ENCODE assay signal across 22 mouse cellular contexts in genomic region chr7:25125716-25126281, GRCm38 (mm10). TPM values are rescaled to one million over a fixed set of nuclear protein-coding genes. Genes with fewer than 3 reads are reported as not detected.
A peak's percentile ranks its signal among the peaks of the same experiment; 100 is the strongest.
DNase-seq lines count a peak whose midpoint lies in the region; ATAC-seq and TF ChIP-seq lines count a peak whose summit lies in the region.
"Had no signal": no experiment of that assay in that cellular context is flagged by ENCODE, and none has a peak within 500 bp of the region (broad histone marks: within the 10 kb centered on the region; RNA-seq: fewer than 3 reads in every experiment).

No protein-coding gene starts in this region.

- in situ Hi-C loops in CH12.LX (cut with MboI; ENCODE audit: low pct_ligation_motif_present, low pct_unique_long_range_greater_than_20kb, low sequenced_read_pairs) = no loop called here

- H3K9ac ChIP-seq in heart, embryonic 12.5 days = no peak overlapping the region
- peak overlapping the region; percentile 23; the same call in 1 of the 2 replicates for H3K9ac ChIP-seq in CH12.LX (ENCODE audit: insufficient read depth, low read depth)
- H3K9ac ChIP-seq: embryonic facial prominence, embryonic 13.5 days; embryonic facial prominence, embryonic 15.5 days; forebrain, embryonic 13.5 days; forebrain, embryonic 15.5 days; forebrain, postnatal 0 days had no signal

- no peaks in the 10 kb centered on the region for H3K36me3 ChIP-seq in heart, embryonic 12.5 days
- no peaks in the 10 kb centered on the region for H3K36me3 ChIP-seq in spleen, adult 2 months (ENCODE audit: control insufficient read depth, insufficient read depth, low read length)
- peaks cover 21 to 70% of the 10 kb centered on the region in 2 experiments for H3K36me3 ChIP-seq in CH12.LX (replicated peaks in 1 of 2; ENCODE audit: control insufficient read depth in 1 of 2, insufficient read depth in 1 of 2, low read length in 1 of 2)
- no peaks in the 10 kb centered on the region for H3K36me3 ChIP-seq in forebrain, embryonic 10.5 days (replicated peaks)
- H3K36me3 ChIP-seq: embryonic facial prominence, embryonic 13.5 days; embryonic facial prominence, embryonic 15.5 days; forebrain, embryonic 15.5 days had no signal

- no peak overlapping the region for H3K4me2 ChIP-seq in heart, embryonic 12.5 days
- H3K4me2 ChIP-seq in CH12.LX (ENCODE audit: insufficient read depth, low read depth, poor library complexity, severe bottlenecking) = 0 out of 2 replicates have a peak overlapping the region, but pooled peaks have one; percentile 12
- H3K4me2 ChIP-seq: embryonic facial prominence, embryonic 13.5 days; embryonic facial prominence, embryonic 15.5 days; forebrain, embryonic 13.5 days; forebrain, embryonic 15.5 days had no signal

- 78% methylated on average over 10 of the region's 10 CpGs for WGBS in heart, embryonic 12.5 days
- WGBS in spleen, adult 2 months = 57% methylated on average over 10 of the region's 10 CpGs
- WGBS in forebrain, embryonic 10.5 days = 85% methylated on average over 10 of the region's 10 CpGs

- H3K27me3 ChIP-seq in heart, embryonic 12.5 days (replicated peaks) = peaks cover 20% of the 10 kb centered on the region
- H3K27me3 ChIP-seq in spleen, adult 2 months (ENCODE audit: control insufficient read depth, insufficient read depth, low read length) = no peaks in the 10 kb centered on the region
- no peaks in the 10 kb centered on the region for H3K27me3 ChIP-seq in CH12.LX (replicated peaks)
- H3K27me3 ChIP-seq in forebrain, embryonic 10.5 days (ENCODE audit: poor library complexity, severe bottlenecking) = peaks cover 4% of the 10 kb centered on the region; the same call in 1 of the 2 replicates
- H3K27me3 ChIP-seq: forebrain, embryonic 13.5 days; forebrain, embryonic 15.5 days had no signal

- no peak overlapping the region for H3K27ac ChIP-seq in heart, embryonic 12.5 days (ENCODE audit: poor library complexity, severe bottlenecking)
- H3K27ac ChIP-seq in spleen, adult 2 months (ENCODE audit: insufficient read depth, low read length) = peak overlapping the region; percentile 24
- peak overlapping the region; percentile 84 for H3K27ac ChIP-seq in CH12.LX (ENCODE audit: insufficient read depth, low read depth)
- no peak overlapping the region for H3K27ac ChIP-seq in forebrain, embryonic 10.5 days
- H3K27ac ChIP-seq: embryonic facial prominence, embryonic 13.5 days; embryonic facial prominence, embryonic 15.5 days; forebrain, embryonic 13.5 days; forebrain, embryonic 15.5 days had no signal

- 0 out of 2 replicates have a peak, but pooled peaks cover 5% of the 10 kb centered on the region for H3K4me1 ChIP-seq in heart, embryonic 12.5 days (replicated peaks)
- peaks cover 41% of the 10 kb centered on the region; the same call in 1 of the 2 replicates for H3K4me1 ChIP-seq in spleen, adult 2 months (ENCODE audit: control insufficient read depth, insufficient read depth, insufficient read length)
- peaks cover 28 to 66% of the 10 kb centered on the region in 2 experiments for H3K4me1 ChIP-seq in CH12.LX (ENCODE audit: control insufficient read depth in 1 of 2, insufficient read depth in 2 of 2)
- H3K4me1 ChIP-seq in forebrain, embryonic 10.5 days = no peaks in the 10 kb centered on the region
- H3K4me1 ChIP-seq: embryonic facial prominence, embryonic 13.5 days; embryonic facial prominence, embryonic 15.5 days; forebrain, embryonic 13.5 days; forebrain, embryonic 15.5 days had no signal

- TF ChIP-seq RAD21 in CH12.LX (IDR thresholded peaks at IDR 0.05; ENCODE audit: low read depth, low read length) = no peak

- dilution Hi-C loops in CH12.LX (cut with MboI; ENCODE audit: extremely low pct_ligation_motif_present, extremely low pct_unique_long_range_greater_than_20kb, low sequenced_read_pairs) = no loop called here

- no peak; the same call in 1 of the 2 replicates for TF ChIP-seq EP300 in CH12.LX (IDR thresholded peaks at IDR 0.05; ENCODE audit: low read length)

- no peak for DNase-seq in heart, adult 8-10 months (ENCODE audit: low spot score)
- no peak for DNase-seq in spleen, adult 2 months (ENCODE audit: low read depth in 1 of 2, low spot score in 2 of 2)
- no peak for DNase-seq in spleen, adult 12 weeks (ENCODE audit: low spot score)
- no peak for DNase-seq in CH12.LX (ENCODE audit: extremely low read depth)
- DNase-seq in forebrain, embryonic 10.5 days (ENCODE audit: extremely low spot score, low spot score) = no peak
- DNase-seq: adrenal gland, adult 2 months; adrenal gland, postnatal 10 days; adrenal gland, postnatal 25 days; cerebellum, adult 11 months; cerebellum, adult 18-20 months; cerebellum, adult 8-10 months; cerebellum, adult 9-11 months; cerebellum, postnatal 14 days; cerebellum, postnatal 36 days; embryo, embryonic 11 days; forebrain, postnatal 0 days had no signal

- TF ChIP-seq CTCF in spleen, adult 2 months (IDR thresholded peaks at IDR 0.05; ENCODE audit: extremely low read depth, insufficient read depth, insufficient read length, insufficient replicate concordance) = no peak
- no peak for TF ChIP-seq CTCF in CH12.LX (conservative IDR thresholded peaks at IDR 0.05 in 1 of 2, IDR thresholded peaks at IDR 0.05 in 1 of 2; ENCODE audit: low read depth in 2 of 2, low read length in 2 of 2)

- ATAC-seq in heart, embryonic 12.5 days (ENCODE audit: insufficient number of reproducible peaks, low FRiP score) = 0 out of 2 replicates have a peak, but pooled peaks have one; percentile 16
- ATAC-seq: forebrain, embryonic 13.5 days; forebrain, embryonic 15.5 days; forebrain, postnatal 0 days had no signal

- H3K9me3 ChIP-seq in heart, embryonic 12.5 days (replicated peaks) = no peaks in the 10 kb centered on the region
- H3K9me3 ChIP-seq in CH12.LX (replicated peaks; ENCODE audit: low read length) = no peaks in the 10 kb centered on the region
- no peaks in the 10 kb centered on the region for H3K9me3 ChIP-seq in forebrain, embryonic 10.5 days
- H3K9me3 ChIP-seq: embryonic facial prominence, embryonic 13.5 days; embryonic facial prominence, embryonic 15.5 days; forebrain, embryonic 13.5 days; forebrain, embryonic 15.5 days had no signal

- H3K79me2 ChIP-seq in CH12.LX (replicated peaks; ENCODE audit: control insufficient read depth, extremely low read depth, insufficient read depth, poor library complexity, severe bottlenecking) = peaks cover 91% of the 10 kb centered on the region

- no peak overlapping the region for H3K4me3 ChIP-seq in heart, embryonic 12.5 days
- no peak overlapping the region for H3K4me3 ChIP-seq in spleen, adult 2 months (ENCODE audit: extremely low read depth, insufficient read depth, insufficient read length)
- peak overlapping the region in 1 of 3 experiments; percentile 5 for H3K4me3 ChIP-seq in CH12.LX (replicated peaks in 1 of 3; ENCODE audit: low read depth in 2 of 3, low read length in 2 of 3, poor library complexity in 1 of 3)
- no peak overlapping the region for H3K4me3 ChIP-seq in forebrain, embryonic 10.5 days
- H3K4me3 ChIP-seq: embryonic facial prominence, embryonic 13.5 days; embryonic facial prominence, embryonic 15.5 days; erythroblast, embryonic 14.5 days; forebrain, embryonic 13.5 days; forebrain, embryonic 15.5 days had no signal

- TF ChIP-seq POLR2A in spleen, adult 2 months (IDR thresholded peaks at IDR 0.05; ENCODE audit: low read depth, low read length) = no peak
- TF ChIP-seq POLR2A in CH12.LX (IDR thresholded peaks at IDR 0.05; ENCODE audit: low read depth, low read length) = no peak; the same call in 1 of the 2 replicates

TF ChIP-seq in CH12.LX, 34 proteins besides CTCF, POLR2A, EP300 and RAD21 (continues in another document):
- TF ChIP-seq USF1 (IDR thresholded peaks at IDR 0.05; ENCODE audit: low read depth, low read length) (0 out of 2 replicates have a peak, but pooled peaks have one; percentile 24), UBTF (IDR thresholded peaks at IDR 0.05; ENCODE audit: low read depth, low read length) (no peak), MYC (IDR thresholded peaks at IDR 0.05; ENCODE audit: low read depth, low read length) (peak; percentile 56; the same call in 1 of the 2 replicates), MAZ (IDR thresholded peaks at IDR 0.05; ENCODE audit: low read depth, low read length) (0 out of 2 replicates have a peak, but pooled peaks have one; percentile 44), ETS1 (conservative IDR thresholded peaks at IDR 0.05; ENCODE audit: low read depth, low read length) (peak; percentile 39), HCFC1 (IDR thresholded peaks at IDR 0.05; ENCODE audit: low read depth, low read length) (no peak), SIN3A (IDR thresholded peaks at IDR 0.05; ENCODE audit: low read length) (0 out of 2 replicates have a peak, but pooled peaks have one; percentile 34), SMC3 (IDR thresholded peaks at IDR 0.05; ENCODE audit: low read depth, low read length) (no peak), PAX5 (IDR thresholded peaks at IDR 0.05; ENCODE audit: low read length) (no peak), NELFE (IDR thresholded peaks at IDR 0.05; ENCODE audit: low read depth, low read length) (no peak), GABPA (IDR thresholded peaks at IDR 0.05; ENCODE audit: insufficient replicate concordance, low read depth, low read length) (no peak)

RNA-seq across cellular contexts. Expression of gene Zfp574, which starts 53.4 kb away (rescaled TPM):
- 24.4 and 24.5 TPM in 2 replicates for polyA plus RNA-seq in heart, embryonic 12.5 days (2016; fragmentation: Nextera tagmentation; extraction: Ambion mirVana)
- 10 to 100 TPM in 1 of 4 experiments, 1 to 10 TPM in 3; 7.9 to 10.0 (median 9.0) TPM for total RNA-seq in heart, adult 8-10 months (2022)
- polyA plus RNA-seq in spleen, adult 2 months (2012; rRNA removed) = 23.7 and 34.7 TPM in 2 replicates
- 11.2 and 11.8 TPM in 2 replicates for total RNA-seq in CH12.LX (2012; rRNA removed)
- total RNA-seq in CH12.LX (2014; rRNA removed) = 2.8 and 3.4 TPM in 2 replicates
- 11.9 and 13.3 TPM in 2 replicates for polyA plus RNA-seq in CH12.LX (2012; ENCODE audit: insufficient read length, low read depth)
- 41.5 and 42.5 TPM in 2 replicates for polyA plus RNA-seq in forebrain, embryonic 10.5 days (2016; fragmentation: Nextera tagmentation; extraction: Ambion mirVana)

RNA-seq across cellular contexts. Expression of gene Grik5, which starts 53.7 kb away (rescaled TPM):
- polyA plus RNA-seq in heart, embryonic 12.5 days (2016; fragmentation: Nextera tagmentation; extraction: Ambion mirVana) = 7.7 and 7.9 TPM in 2 replicates
- 1 to 10 TPM; 3.7 to 4.5 (median 3.8) TPM for total RNA-seq in heart, adult 8-10 months (2022)
- 10.2 and 12.9 TPM in 2 replicates for polyA plus RNA-seq in spleen, adult 2 months (2012; rRNA removed)
- total RNA-seq in CH12.LX (2012; rRNA removed) (0.88 and 2.1 TPM in 2 replicates), CH12.LX (2014; rRNA removed) (0.80 and 1.0 TPM in 2 replicates)
- polyA plus RNA-seq in CH12.LX (2012; ENCODE audit: insufficient read length, low read depth) = 1.5 and 2.0 TPM in 2 replicates
- polyA plus RNA-seq in forebrain, embryonic 10.5 days (2016; fragmentation: Nextera tagmentation; extraction: Ambion mirVana) = 4.4 and 6.8 TPM in 2 replicates

RNA-seq across cellular contexts. Expression of gene Pou2f2, which starts 53.7 kb away (rescaled TPM):
- 0.54 and 0.81 TPM in 2 replicates for polyA plus RNA-seq in heart, embryonic 12.5 days (2016; fragmentation: Nextera tagmentation; extraction: Ambion mirVana)
- under 1 TPM; 0.49 to 0.72 (median 0.55) TPM for total RNA-seq in heart, adult 8-10 months (2022)
- 61.7 and 83.3 TPM in 2 replicates for polyA plus RNA-seq in spleen, adult 2 months (2012; rRNA removed)
- total RNA-seq in CH12.LX (2012; rRNA removed) = 28.2 and 46.1 TPM in 2 replicates
- 7.3 and 8.9 TPM in 2 replicates for total RNA-seq in CH12.LX (2014; rRNA removed)
- 72.1 and 102 TPM in 2 replicates for polyA plus RNA-seq in CH12.LX (2012; ENCODE audit: insufficient read length, low read depth)
- polyA plus RNA-seq in forebrain, embryonic 10.5 days (2016; fragmentation: Nextera tagmentation; extraction: Ambion mirVana) = 5.5 and 7.0 TPM in 2 replicates

Comparison
In these comparisons a context has a peak if more than half of its experiments do, and no peak if none do; other contexts are left out.
1. H3K27ac ChIP-seq: peak in spleen, adult 2 months (single experiment) and CH12.LX (single experiment); none in heart, embryonic 12.5 days (single experiment) and forebrain, embryonic 10.5 days (single experiment).